Mouse (Mus musculus) liver, embryonic 14.5 days (tissue): ENCODE results near the gene Acsm2.

Source experiments
- CTCF ChIP-seq: IDR thresholded peaks from 2 replicates; pipeline ENCODE4 v1.5.1; 2016; ENCODE audit warnings: antibody characterized with exemption, low read depth, control low read depth
- EP300 ChIP-seq: IDR thresholded peaks from 2 replicates; pipeline ENCODE4 v1.6.1; 2016; ENCODE audit warnings: antibody characterized with exemption, low read depth

DNA sequence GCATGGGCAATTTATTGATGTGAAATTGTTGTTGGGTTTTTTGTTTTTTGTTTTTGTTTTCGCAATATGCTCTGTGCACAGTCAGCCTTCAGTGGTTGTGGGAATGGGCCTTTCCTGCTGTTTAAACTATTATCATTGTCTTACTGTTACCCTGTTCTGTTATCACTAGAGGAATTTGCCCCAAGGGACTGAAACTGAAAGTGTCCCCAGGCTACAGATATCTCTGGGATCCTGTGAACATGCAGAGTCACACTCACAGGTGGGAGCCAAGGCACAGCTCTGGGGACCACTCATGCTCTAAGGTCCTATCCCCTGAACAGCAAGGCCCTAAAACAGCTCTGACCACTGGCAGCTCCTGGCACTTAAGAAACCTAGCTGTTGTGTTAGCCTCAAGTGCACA lies 27.0 kb upstream of the Acsm2 start:
- TF ChIP-seq CTCF (no peak), EP300 (no peak)
